ENCODE assay signal across 15 mouse cellular contexts in the genomic region with DNA sequence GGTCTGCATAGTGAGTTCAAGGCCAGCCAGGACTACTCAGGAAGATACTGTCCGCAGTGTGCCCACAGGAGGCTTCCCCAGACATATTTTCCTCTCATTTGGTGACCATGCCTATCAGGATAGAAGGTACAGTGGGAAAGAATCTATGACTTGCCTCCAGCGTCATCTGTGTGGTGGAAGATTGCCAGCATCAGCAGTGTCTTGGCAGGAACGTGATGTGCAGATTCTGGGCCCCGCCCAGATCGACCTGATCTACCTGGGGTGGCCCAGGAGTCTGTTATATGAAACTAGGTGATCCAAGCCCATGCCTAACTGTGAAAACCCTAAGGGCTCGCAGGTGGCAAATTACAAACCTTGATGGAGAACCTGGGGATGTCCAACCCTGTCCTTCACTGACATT.
"Had no signal": no experiment of that assay in that cellular context is flagged by ENCODE, and none has a peak within 500 bp of the region (broad histone marks: within the 10 kb centered on the region; RNA-seq: fewer than 3 reads in every experiment).

No protein-coding gene starts in this region.

- H3K9ac ChIP-seq: limb, embryonic 12.5 days; liver, embryonic 13.5 days; liver, postnatal 0 days; lung, embryonic 15.5 days; midbrain, embryonic 15.5 days; neural tube, embryonic 13.5 days had no signal

- H3K4me2 ChIP-seq: limb, embryonic 12.5 days; liver, embryonic 13.5 days; lung, embryonic 15.5 days; midbrain, embryonic 11.5 days; midbrain, embryonic 15.5 days; neural tube, embryonic 13.5 days had no signal

- H3K27me3 ChIP-seq: limb, embryonic 12.5 days; liver, embryonic 13.5 days; lung, embryonic 15.5 days; midbrain, embryonic 15.5 days; neural tube, embryonic 13.5 days had no signal

- H3K4me3 ChIP-seq: limb, embryonic 12.5 days; liver, embryonic 13.5 days; lung, embryonic 15.5 days; midbrain, embryonic 15.5 days; neural tube, embryonic 13.5 days had no signal

- H3K9me3 ChIP-seq: limb, embryonic 12.5 days; liver, embryonic 13.5 days; lung, embryonic 15.5 days; megakaryocyte, embryonic 14.5 days; midbrain, embryonic 15.5 days; neural tube, embryonic 13.5 days had no signal

- ATAC-seq: liver, postnatal 0 days; midbrain, embryonic 15.5 days had no signal

- H3K27ac ChIP-seq: limb, embryonic 12.5 days; liver, embryonic 13.5 days; lung, embryonic 15.5 days; macrophage; midbrain, embryonic 15.5 days; neural tube, embryonic 13.5 days; stomach, postnatal 0 days had no signal

- H3K36me3 ChIP-seq: liver, embryonic 13.5 days; lung, embryonic 15.5 days; midbrain, embryonic 15.5 days had no signal

- H3K4me1 ChIP-seq: liver, embryonic 13.5 days; lung, embryonic 15.5 days; midbrain, embryonic 15.5 days; neural tube, embryonic 13.5 days had no signal

- DNase-seq: kidney, adult 8-10 months; kidney, postnatal 25 days; liver; liver, embryonic 13.5 days; liver, postnatal 0 days; lung, postnatal 14 days; thymus, postnatal 4 days had no signal
